Mouse (Mus musculus) embryonic fibroblast, embryonic 13.5 days (primary cell): Measurements from ENCODE around the gene Cenpx. TPM values are rescaled to one million over a fixed set of nuclear protein-coding genes. Genes with fewer than 3 reads are reported as not detected.

Experiments used
- H3K27ac ChIP-seq: 2 replicates; pipeline ENCODE4 v1.5.1; 2012; ENCODE audit warnings: low read length, control low read depth, inconsistent platforms; ENCODE audit not compliant: insufficient read depth
- H3K4me1 ChIP-seq: 2 replicates; pipeline ENCODE4 v1.6.1; 2011; ENCODE audit warnings: low read length; ENCODE audit not compliant: control insufficient read depth, insufficient read depth
- H3K4me3 ChIP-seq: 2 replicates; pipeline ENCODE4 v1.5.1; 2011; ENCODE audit warnings: mild to moderate bottlenecking, control low read depth, low read length; ENCODE audit not compliant: insufficient read depth
- CTCF ChIP-seq: IDR thresholded peaks from 2 replicates; pipeline ENCODE4 v1.5.1; 2011; ENCODE audit warnings: mild to moderate bottlenecking, control low read depth, low read length, moderate library complexity, borderline replicate concordance; ENCODE audit not compliant: insufficient read depth
- POLR2A ChIP-seq: IDR thresholded peaks from 2 replicates; pipeline ENCODE4 v1.6.1; 2011; ENCODE audit warnings: low read depth, mild to moderate bottlenecking, control low read depth, low read length, moderate library complexity
- polyA plus RNA-seq: library from polyadenylated mRNA; stranded (reverse); fragments of >200 nt; gene quantifications from 2 replicates; pipeline ENCODE4 v1.2.4, GENCODE M21; 2011; ENCODE audit warnings: low read depth; ENCODE audit not compliant: missing spikeins, insufficient read length

Cenpx gene
- polyA plus RNA-seq, 1 experiment: 44.1 TPM

DNA sequence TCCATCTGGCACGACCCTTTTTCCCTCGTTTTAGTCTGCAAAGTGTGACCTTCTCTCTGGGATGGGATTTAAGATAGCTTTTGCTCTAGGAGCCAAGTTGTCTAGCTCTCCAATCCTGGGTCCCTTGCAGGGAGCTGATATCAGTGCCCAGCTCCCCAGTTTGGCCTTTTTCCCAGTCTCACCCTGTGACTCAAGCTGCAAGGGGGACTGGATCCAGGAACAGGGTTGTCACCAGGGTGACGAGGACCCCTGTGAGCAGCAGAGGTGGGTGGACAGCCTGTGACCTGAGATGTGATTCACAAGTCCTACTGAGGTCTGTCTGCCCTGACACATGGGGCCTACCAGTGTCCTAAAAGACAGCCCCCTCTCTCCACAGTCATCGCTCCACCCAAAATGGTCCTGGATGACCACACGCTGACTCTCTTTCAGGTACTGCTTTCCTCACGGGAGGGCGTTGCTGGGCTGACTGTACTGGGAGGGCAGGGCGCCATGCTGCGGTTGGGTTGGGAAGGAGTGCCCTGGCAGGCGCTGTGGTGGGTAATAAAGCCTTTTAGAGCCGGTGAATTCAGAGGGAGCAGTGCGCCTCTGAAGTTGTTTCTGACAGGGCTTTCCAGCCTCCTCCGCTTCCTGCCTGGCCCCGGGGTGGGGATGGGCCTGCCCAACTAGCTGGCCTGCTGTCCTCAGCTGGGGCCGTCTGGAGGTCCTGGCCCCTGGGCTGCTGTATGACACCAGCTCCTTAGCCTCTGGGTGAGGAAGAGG lies 9.7 kb downstream of the Cenpx start:
- H3K4me3 ChIP-seq: no peak overlapping the region
- TF ChIP-seq POLR2A: no peak
- TF ChIP-seq CTCF: peak; percentile 30; the same call in 1 of the 2 replicates
- peaks cover 11% of the 10 kb centered on the region for H3K4me1 ChIP-seq
- peak overlapping the region; percentile 27; the same call in 1 of the 2 replicates for H3K27ac ChIP-seq

GRCm38 (mm10) chr11:120697741-120698140 lies 15.8 kb downstream of the Cenpx start:
- Histone ChIP-seq H3K4me3 (no peak overlapping the region), H3K27ac (peak overlapping the region; percentile 68), H3K4me1 (peaks cover 15% of the 10 kb centered on the region)
- TF ChIP-seq CTCF: no peak
- no peak; the same call in 1 of the 2 replicates for TF ChIP-seq POLR2A

DNA sequence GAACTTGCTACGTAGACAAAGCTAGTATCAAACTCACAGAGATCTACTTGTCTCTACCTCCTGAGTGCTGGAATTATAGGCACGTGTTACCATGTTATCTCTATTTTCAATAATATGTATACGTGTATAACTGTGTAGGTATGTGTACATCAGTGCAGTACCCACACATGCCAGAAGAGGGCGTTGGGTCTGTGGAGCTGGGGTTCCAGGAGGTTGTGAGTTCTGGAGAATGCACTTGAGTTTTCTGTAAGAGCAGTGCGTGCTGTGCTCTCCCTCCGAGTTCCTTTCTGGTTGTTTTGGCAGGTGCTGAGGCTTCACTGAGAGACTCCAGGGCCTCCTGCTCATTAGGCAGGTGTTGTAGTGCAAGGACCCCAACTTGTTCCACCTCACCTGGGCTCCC lies 17.0 kb downstream of the Cenpx start:
- H3K4me3 ChIP-seq: no peak overlapping the region
- TF ChIP-seq CTCF (no peak), POLR2A (no peak)

DNA sequence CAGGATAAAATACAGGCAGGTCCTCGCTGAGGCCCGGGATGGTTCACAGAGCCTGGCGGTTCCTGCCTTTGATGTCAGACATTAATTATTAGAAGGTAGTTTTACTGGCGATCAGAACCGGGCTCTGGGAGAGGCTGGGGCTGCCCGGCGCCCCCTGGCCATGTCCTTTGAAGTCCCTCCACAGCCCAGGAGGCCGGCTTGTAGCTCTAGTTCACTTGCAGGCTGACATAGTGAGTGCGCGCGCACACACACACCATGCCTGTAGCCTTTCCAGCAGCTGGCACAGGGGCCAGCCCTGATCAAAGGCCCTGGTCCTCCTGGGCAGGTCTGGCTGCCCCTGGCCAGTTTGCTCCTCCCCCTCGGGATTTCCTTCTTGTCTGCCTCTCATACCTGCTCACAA lies 17.9 kb downstream of the Cenpx start:
- TF ChIP-seq CTCF (no peak), POLR2A (no peak)
- Histone ChIP-seq H3K4me3 (no peak overlapping the region), H3K27ac (no peak overlapping the region), H3K4me1 (peaks cover 17% of the 10 kb centered on the region)

More for the DNA sequence above, 17.0 kb downstream of the Cenpx start:
- H3K27ac ChIP-seq: no peak overlapping the region
- H3K4me1 ChIP-seq: peaks cover 17% of the 10 kb centered on the region

GRCm38 (mm10) chr11:120695184-120695583 lies 18.4 kb downstream of the Cenpx start:
- H3K4me3 ChIP-seq: no peak overlapping the region
- peaks cover 17% of the 10 kb centered on the region for H3K4me1 ChIP-seq
- no peak overlapping the region for H3K27ac ChIP-seq
- TF ChIP-seq CTCF (no peak), POLR2A (no peak)

- Histone ChIP-seq H3K4me1 (peaks cover 6% of the 10 kb centered on the region; the same call in 1 of the 2 replicates), H3K4me3 (no peak overlapping the region), H3K27ac (no peak overlapping the region)
- no peak for TF ChIP-seq CTCF
- no peak for TF ChIP-seq POLR2A
Observed at GRCm38 (mm10) chr11:120693461-120693860, 20.1 kb downstream of the Cenpx start.

- TF ChIP-seq CTCF: no peak
- TF ChIP-seq POLR2A: no peak
- Histone ChIP-seq H3K4me3 (no peak overlapping the region), H3K27ac (no peak overlapping the region), H3K4me1 (0 out of 2 replicates have a peak, but pooled peaks cover 2% of the 10 kb centered on the region)
Observed at GRCm38 (mm10) chr11:120692471-120693011, 21.0 kb downstream of the Cenpx start.

- TF ChIP-seq POLR2A (no peak), CTCF (no peak)
- H3K27ac ChIP-seq: no peak overlapping the region
- no peak overlapping the region for H3K4me3 ChIP-seq
- H3K4me1 ChIP-seq: 0 out of 2 replicates have a peak, but pooled peaks cover 2% of the 10 kb centered on the region
Observed at GRCm38 (mm10) chr11:120689365-120689764, 24.2 kb downstream of the Cenpx start.

GRCm38 (mm10) chr11:120686650-120687272 lies 26.8 kb downstream of the Cenpx start:
- Histone ChIP-seq H3K4me3 (no peak overlapping the region), H3K27ac (no peak overlapping the region), H3K4me1 (no peaks in the 10 kb centered on the region)
- TF ChIP-seq CTCF: no peak
- no peak for TF ChIP-seq POLR2A

GRCm38 (mm10) chr11:120684660-120685059 lies 28.9 kb downstream of the Cenpx start:
- TF ChIP-seq CTCF: no peak
- no peak for TF ChIP-seq POLR2A
- H3K4me3 ChIP-seq: no peak overlapping the region
- H3K4me1 ChIP-seq: no peaks in the 10 kb centered on the region
- H3K27ac ChIP-seq: no peak overlapping the region
